Mouse (Mus musculus) lung, postnatal 0 days (tissue): ENCODE results near the gene Mn1.

Experiments used
- CTCF ChIP-seq: IDR thresholded peaks from 2 replicates; pipeline ENCODE4 v1.5.1; 2016; ENCODE audit warnings: antibody characterized with exemption, mild to moderate bottlenecking
- EP300 ChIP-seq: IDR thresholded peaks from 2 replicates; pipeline ENCODE4 v1.6.1; 2016; ENCODE audit warnings: antibody characterized with exemption, mild to moderate bottlenecking, control low read depth

DNA sequence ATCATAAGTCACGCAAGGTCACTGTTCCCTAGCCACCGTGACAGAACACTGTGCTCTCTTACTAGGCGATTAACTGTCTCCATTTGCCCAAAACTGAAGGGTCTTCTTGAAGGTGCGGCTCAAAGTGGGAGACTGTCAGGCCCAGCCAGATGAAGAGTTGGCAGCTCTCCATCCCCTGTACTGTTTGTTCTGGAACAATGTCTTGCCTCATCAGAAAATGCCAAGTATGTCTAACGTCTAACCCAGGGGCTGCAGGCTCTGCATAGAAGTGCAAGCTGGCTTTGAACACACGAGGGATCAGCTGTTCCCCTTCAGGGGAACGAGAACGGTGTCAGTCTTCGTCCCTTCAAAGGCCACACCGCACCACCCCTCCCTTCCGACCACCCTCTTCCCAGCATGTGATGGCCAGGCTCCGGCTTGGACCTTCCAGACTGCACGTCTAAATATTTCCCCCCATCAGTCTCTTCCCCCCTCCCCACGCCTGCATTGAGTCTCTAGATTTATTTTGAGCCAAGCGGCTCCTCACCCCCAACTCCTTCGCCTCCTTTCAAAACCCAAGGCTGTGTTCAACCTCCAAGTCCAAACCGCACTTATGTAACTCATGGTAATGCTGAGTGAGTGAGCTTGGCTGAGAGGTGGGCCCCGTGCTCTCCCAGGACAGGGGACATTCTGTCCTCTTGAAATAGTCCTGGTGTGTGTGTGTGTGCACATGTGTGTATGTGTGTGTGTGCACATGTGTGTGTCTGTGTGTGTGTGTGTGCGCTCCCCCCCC is 15.1 kb upstream of the Mn1 start:
- TF ChIP-seq CTCF = no peak
- TF ChIP-seq EP300 = peak; percentile 64; the same call in 1 of the 2 replicates
